Mouse (Mus musculus) right cerebral cortex, postnatal 10 days (tissue): ENCODE measurements around the gene Csde1.

Experiments used
- DNase-seq, 2 experiments: peaks; one replicate each; pipeline ENCODE4 v3.0.0; 2021; ENCODE audit warnings: low spot score in 2 of 2

Csde1 gene

DNA sequence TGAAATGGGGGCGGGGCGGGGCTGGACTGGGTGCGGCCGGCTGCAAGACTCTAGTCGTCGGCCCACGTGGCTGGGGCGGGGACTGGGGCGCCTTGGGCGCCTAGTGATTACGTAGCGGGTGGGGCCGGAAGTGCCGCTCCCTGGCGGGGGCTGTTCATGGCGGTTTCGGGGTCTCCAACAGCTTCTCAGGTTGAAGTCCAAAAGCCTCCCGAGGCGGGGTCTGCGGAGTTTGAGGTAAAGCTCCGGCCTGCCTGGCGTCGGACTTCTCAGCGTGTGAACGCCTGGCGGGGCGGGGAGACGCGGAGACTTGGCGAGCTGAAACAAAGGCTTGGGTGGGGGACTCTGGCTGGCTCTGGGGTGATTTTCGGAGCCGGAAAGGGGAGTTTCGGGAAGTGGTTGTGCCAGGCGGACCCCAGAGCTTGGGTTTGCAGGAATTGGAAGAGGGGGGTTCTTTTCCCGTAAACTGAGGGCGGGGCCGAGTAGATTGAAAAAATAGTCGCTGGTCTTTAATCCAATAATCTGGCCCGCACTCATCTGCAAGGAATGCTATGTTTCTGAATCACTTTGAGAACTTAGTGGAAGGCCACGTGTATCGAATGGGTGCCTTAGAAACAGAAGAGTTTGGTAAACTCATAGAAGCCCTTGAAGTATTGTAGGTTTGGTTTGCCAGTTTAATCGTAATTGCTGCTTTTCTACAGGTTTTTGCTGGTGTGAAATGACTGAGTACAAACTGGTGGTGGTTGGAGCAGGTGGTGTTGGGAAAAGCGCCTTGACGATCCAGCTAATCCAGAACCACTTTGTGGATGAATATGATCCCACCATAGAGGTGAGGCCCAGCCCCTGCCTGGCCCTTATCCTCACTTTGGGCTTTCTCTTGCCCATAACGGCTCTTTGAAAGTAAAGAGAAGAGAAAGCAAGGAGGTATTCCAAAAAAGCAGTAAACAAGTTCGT, 38.3 kb downstream of the Csde1 start, which contains the start of gene Nras:
TSS of gene Nras (plus strand) at position 79 of the 951 bp plus-strand sequence.
- DNase-seq, result peak; percentile 95 to 96

GRCm38 (mm10) chr3:103066927-103067326, 46.7 kb downstream of the Csde1 start:
- DNase-seq, result no peak

DNA sequence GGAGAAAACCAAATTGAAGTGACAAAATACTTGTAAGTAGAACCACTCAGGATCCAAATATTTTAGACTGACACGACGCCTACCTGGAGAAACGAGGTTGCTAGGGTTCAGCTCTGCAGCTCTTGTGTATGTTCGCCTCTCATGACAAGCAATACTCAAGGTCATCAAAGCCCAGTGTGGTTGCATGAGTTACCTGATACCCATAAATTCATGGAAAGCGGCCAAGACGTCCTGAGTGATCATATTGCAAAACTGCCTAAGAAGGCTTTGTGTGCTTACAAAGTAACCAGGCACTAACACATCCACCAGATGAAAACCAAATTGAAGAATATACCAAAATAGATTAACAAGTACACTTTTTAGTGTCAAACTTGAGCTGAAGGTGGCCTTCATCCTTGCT, 48.7 kb downstream of the Csde1 start:
- no peak for DNase-seq

DNA sequence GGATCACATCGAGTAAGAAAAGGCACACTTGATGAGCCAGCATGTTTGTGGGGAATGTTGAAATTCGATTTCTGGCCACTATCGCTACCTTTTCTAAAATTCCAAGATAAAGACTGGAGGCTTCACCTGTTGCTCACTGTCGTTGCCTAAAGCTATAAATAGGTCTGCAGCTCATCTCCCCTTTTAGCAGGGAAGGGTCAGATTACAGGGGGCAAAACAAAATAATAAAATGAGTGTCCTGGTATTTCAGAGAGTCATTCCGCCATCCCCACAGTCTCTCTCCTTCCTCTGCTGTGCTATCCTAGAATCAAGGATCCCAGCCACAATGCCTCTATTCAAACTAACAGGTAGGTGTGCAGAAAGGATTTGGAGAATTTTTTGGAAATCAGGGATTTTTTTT, 53.5 kb downstream of the Csde1 start, which contains the start of gene Ampd1:
TSS of gene Ampd1 (plus strand) at position 244 of the 400 bp plus-strand sequence.
- no peak for DNase-seq

DNA sequence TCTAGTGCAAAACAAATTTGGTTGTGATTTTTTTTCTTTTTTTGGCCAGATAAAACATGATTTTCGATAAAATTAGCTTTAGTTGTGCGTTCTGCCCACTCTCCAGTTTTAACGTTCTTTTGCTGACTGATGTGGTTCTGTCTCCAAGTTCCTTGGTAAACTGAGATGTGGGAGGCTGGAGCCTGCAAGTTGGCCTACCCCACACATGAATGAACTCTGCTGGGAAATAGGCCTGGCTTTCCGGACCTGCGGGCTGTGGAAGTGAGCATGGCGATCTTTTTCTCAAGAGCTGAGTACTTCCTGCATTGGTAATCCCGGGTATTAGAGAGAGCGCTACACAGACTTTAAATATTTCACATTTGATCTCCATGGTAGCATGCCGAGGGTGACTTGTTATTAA, 55.6 kb downstream of the Csde1 start:
- DNase-seq, result no peak

- DNase-seq, result no peak
These were observed 56.2 kb downstream of the Csde1 start for GRCm38 (mm10) chr3:103076476-103076875.

- peak; percentile 32 to 50 for DNase-seq
These were observed 59.1 kb downstream of the Csde1 start for GRCm38 (mm10) chr3:103079301-103079700.

GRCm38 (mm10) chr3:103081051-103081450, 60.8 kb downstream of the Csde1 start:
- DNase-seq, result no peak

GRCm38 (mm10) chr3:103081861-103082453, 61.7 kb downstream of the Csde1 start:
- no peak for DNase-seq

- DNase-seq, result no peak
These were observed 62.5 kb downstream of the Csde1 start for GRCm38 (mm10) chr3:103082761-103083160.

- DNase-seq, result no peak
These were observed 65.8 kb downstream of the Csde1 start for GRCm38 (mm10) chr3:103085986-103086385.

DNA sequence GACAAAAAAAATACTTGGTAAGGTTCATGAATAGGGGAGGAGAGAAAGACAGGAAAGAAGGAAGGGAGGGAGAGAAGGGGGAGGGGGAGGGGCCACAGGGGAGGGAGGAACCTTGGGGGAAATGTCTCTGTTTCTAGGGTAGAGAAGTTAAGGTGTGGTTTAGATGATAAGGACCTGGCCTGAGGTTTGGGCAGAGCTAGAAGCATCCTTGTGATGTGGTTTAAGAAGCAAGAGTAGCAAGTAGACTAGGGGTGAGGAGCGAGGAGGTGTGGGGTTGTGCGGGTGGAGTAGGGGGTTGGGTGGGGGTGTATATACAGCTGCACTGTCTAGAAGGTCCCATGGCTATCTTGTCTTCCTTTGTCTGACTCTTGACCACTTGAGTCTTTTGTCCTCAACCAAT, 71.5 kb downstream of the Csde1 start:
- no peak for DNase-seq

DNA sequence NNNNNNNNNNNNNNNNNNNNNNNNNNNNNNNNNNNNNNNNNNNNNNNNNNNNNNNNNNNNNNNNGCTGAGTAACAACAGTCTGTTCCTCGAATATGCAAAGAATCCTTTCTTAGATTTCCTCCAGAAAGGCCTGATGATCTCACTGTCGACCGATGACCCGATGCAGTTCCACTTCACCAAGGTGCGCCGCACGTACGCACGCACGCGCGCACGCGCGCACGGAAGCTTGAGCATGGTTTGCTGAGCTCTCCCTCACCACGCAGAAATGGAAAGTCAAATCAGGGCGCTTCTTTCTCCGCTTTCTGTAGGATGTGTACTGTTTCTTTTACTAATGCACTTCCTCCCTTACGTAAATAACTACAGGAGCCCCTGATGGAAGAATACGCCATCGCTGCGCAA, 78.4 kb downstream of the Csde1 start:
- DNase-seq, result no peak

DNA sequence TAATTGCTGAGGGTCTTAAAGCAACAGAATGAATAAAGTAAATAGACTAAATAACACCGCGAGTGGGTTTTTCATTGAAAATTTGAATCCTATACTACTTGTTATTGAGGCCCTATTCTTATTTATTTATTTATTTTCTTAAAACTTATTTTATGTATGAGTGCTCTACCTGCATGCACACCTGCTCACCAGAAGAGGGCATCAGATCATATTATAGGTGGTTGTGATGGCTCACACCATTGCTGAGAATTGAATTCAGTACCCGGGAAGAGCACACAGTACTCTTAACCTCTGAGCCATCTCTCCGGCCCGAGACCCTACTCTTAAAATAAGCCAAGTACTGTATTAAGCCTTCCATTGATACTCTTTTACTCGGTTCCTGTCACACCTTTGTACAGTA, 79.4 kb downstream of the Csde1 start:
- DNase-seq, result no peak

DNA sequence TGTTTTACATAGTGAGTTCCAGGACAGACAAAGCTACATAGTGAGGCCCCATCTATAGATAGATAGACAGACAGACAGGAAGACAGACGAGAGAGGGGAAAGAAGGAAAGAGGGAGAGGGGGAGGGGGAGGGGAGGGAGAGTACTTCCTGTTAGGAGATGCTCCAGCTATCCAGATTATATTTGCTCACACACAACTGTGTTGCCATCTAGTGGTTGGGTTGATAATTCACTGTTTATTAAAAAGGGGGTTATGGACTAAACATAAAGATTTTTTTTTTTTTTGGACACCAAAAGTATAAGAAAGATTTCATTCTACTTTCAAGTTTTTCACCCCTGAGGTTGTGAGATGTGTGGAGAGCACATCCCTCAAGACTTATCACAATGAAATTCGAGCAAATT, 80.5 kb downstream of the Csde1 start:
- DNase-seq, result no peak

DNA sequence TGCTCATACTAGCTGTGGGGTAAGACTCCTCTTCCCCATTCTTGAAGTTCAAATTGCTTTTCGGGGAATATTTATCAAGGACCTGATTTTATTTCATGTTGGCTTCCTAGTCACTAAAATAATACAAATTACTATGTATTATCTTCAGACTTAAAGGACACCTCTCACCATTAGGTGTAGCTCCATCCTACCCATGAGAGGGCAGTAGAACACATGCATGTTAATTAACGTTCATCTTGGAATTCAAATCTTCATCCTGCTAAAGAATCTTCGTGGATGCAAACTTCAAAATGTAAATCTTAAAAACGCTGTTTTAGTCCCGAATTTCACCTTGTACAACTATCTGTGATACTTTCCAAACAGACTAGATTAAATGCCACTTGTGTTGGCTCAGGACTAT, 81.0 kb downstream of the Csde1 start:
- no peak for DNase-seq

DNA sequence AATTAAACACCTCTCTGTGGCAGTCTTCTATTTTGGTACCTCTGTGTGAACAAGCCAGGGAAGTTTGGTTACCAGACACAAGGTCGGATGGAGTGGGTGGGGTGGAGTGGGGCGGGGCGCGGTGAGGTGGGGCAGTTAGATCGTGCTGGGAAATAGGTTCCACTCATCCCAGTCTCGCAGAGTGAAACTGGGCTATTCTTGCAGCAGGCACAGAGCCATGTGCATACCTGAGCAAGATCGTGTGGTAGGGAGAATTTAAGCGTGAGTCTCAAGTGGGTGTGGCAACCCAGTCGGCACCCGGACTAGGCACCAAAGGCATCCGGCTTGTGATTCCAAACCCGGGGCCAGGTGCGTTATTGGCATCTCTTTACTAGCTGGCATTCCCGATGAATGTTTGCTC, 81.7 kb downstream of the Csde1 start:
- no peak for DNase-seq

DNA sequence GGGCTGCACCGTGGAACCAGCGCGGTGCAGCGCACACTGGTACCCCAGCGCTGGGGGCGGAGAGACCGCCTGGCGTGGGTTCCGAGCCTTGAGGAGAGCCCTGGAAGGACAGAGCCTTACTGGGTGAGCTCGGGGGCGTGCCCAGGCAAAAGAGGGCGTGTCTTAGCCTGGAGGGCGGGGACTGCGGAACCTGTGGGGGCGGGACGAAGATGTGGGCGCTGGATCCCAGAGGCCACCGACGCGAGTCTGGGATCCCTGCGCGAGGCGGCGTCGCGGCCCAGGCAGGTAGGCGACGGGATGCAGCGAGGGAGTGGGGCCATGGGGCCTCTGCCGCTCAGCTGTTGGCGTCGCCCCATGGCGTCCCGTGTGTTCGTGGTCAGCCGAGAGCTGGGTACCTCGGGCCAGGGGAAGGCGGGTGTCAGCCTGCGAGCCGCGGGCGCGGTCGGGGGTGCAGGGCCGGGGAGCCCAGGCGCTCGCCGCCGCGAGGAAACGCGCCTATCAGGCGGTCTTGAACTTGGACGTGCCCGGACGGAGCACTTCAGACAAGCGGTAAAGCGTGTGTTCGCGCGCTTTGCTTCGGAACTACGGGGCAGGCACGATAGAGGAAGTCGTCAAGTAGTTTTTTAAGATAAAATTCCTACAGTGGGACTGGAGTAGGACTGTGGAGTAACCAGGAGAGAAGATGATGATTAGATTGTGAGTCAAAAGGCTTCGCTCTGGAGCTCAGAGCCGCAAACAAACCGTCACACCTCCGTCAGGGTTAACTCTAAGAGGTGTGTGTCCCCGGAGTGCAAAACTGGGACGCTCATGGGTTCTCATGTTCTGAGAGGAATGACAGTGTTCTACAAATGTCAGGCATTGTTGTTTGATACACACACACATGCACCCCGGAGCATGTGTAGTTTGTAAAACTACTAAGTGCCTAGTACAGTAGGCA, 82.5 kb downstream of the Csde1 start, which contains the start of gene Dennd2c:
TSS of gene Dennd2c (plus strand) at position 151 of the 937 bp plus-strand sequence.
- DNase-seq, result peak; percentile 80 to 84
